10 mouse cellular contexts compared by ENCODE assay signal in the genomic region with DNA sequence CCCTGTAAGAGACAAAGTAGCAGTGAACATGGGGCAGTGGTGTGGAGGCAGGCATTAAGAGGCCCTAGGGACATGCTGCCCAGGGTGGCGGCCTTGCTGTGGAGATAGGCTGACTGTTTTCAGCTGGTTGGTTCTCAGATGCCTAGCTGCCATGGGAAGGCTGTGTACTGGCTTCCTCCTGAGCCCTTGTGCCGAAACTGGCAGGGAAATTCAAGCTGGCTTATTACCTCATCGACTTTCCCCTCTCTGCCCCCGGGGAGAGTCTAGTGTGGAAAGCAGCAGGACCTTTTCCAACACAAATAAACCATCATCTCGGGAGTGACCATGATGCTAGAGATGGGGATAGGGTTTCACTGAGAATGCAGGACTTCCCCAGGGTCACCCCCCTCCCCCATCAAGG. TPM values are rescaled to one million over a fixed set of nuclear protein-coding genes. Genes with fewer than 3 reads are reported as not detected.
DNase-seq lines count a peak whose midpoint lies in the region; ATAC-seq and TF ChIP-seq lines count a peak whose summit lies in the region.
"Had no signal": no experiment of that assay in that cellular context is flagged by ENCODE, and none has a peak within 500 bp of the region (broad histone marks: within the 10 kb centered on the region; RNA-seq: fewer than 3 reads in every experiment).

No protein-coding gene starts in this region.

- no peaks in the 10 kb centered on the region for H3K79me2 ChIP-seq in C2C12 (ENCODE audit: control insufficient read depth, insufficient read depth)

- peaks cover 13% of the 10 kb centered on the region for H3K4me1 ChIP-seq in embryonic facial prominence, embryonic 11.5 days (ENCODE audit: control insufficient read depth, insufficient read depth, low read length)

- H3K9ac ChIP-seq in embryonic facial prominence, embryonic 11.5 days (replicated peaks; ENCODE audit: low read length) = no peak overlapping the region

- H3K27ac ChIP-seq in embryonic facial prominence, embryonic 11.5 days (replicated peaks; ENCODE audit: low read depth, low read length) = peak overlapping the region; percentile 48

- H3K4me3 ChIP-seq in C2C12 (ENCODE audit: insufficient read depth, poor library complexity, severe bottlenecking) = no peak overlapping the region
- H3K4me3 ChIP-seq in embryonic facial prominence, embryonic 11.5 days (ENCODE audit: low read depth, low read length) = no peak overlapping the region
- H3K4me3 ChIP-seq: megakaryocyte, embryonic 14.5 days had no signal

- peak; percentile 21; the same call in 1 of the 2 replicates for ATAC-seq in embryonic facial prominence, embryonic 11.5 days (replicated peaks; ENCODE audit: insufficient number of reproducible peaks, low FRiP score, low TSS enrichment, low read depth)
- ATAC-seq in cerebellum, adult (ENCODE audit: insufficient number of reproducible peaks, low FRiP score, low TSS enrichment) = no peak

- peak; percentile 21 for DNase-seq in kidney, adult 11 months
- DNase-seq in kidney, postnatal 10 days = no peak
- DNase-seq in embryonic facial prominence, embryonic 11.5 days (ENCODE audit: low spot score) = peak; percentile 71
- DNase-seq in heart, postnatal 25 days (ENCODE audit: low spot score) = peak; percentile 36
- no peak for DNase-seq in Muller cell, postnatal 12 days (ENCODE audit: inconsistent ontology term)
- no peak for DNase-seq in cerebellum, postnatal 14 days
- DNase-seq: cerebellum, postnatal 36 days had no signal

- H3K79me3 ChIP-seq in C2C12 (ENCODE audit: low read depth) = no peaks in the 10 kb centered on the region

- no peak overlapping the region for H3ac ChIP-seq in C2C12 (ENCODE audit: control insufficient read depth, insufficient read length, low read depth)

- intact Hi-C loops in heart, postnatal 25 days (cut with DNase I) = no loop called here

- H3K9me3 ChIP-seq in embryonic facial prominence, embryonic 11.5 days (replicated peaks; ENCODE audit: control insufficient read depth, low read length) = no peaks in the 10 kb centered on the region

- TF ChIP-seq CTCF in C2C12 (IDR thresholded peaks at IDR 0.05; ENCODE audit: control insufficient read depth, insufficient read depth, insufficient read length) = no peak

- peaks cover 6% of the 10 kb centered on the region for H3K36me3 ChIP-seq in C2C12 (ENCODE audit: control insufficient read depth, insufficient read depth)
- H3K36me3 ChIP-seq in embryonic facial prominence, embryonic 11.5 days (replicated peaks; ENCODE audit: control insufficient read depth, insufficient read depth, low read depth, low read length) = no peaks in the 10 kb centered on the region

- WGBS in embryonic facial prominence, embryonic 11.5 days = 12% methylated on average over 5 of the region's 5 CpGs

- H3K4me2 ChIP-seq in embryonic facial prominence, embryonic 11.5 days (ENCODE audit: low read depth, low read length) = no peak overlapping the region

- H3K27me3 ChIP-seq in C2C12 (ENCODE audit: control insufficient read depth, insufficient read depth, insufficient read length) = no peaks in the 10 kb centered on the region
- H3K27me3 ChIP-seq in embryonic facial prominence, embryonic 11.5 days (ENCODE audit: control insufficient read depth, insufficient read depth, low read length) = no peaks in the 10 kb centered on the region

TF ChIP-seq in C2C12, 6 proteins besides CTCF, POLR2A, EP300 and RAD21:
- TF ChIP-seq CEBPB (IDR thresholded peaks at IDR 0.05; ENCODE audit: low read depth) (peak; percentile 70), MYOG (IDR thresholded peaks at IDR 0.05; ENCODE audit: control insufficient read depth, extremely low read depth, insufficient read length) (no peak), FOSL1 (IDR thresholded peaks at IDR 0.05; ENCODE audit: insufficient read depth, low read length, poor library complexity, severe bottlenecking) (no peak)

RNA-seq across cellular contexts. Expression of gene Serp2, which starts 28.0 kb away (rescaled TPM):
- polyA plus RNA-seq in C2C12 (2012; fragmentation: generic; extraction: Trizol) = 32.8 TPM
- 23.7 and 26.7 TPM in 2 replicates for polyA plus RNA-seq in embryonic facial prominence, embryonic 11.5 days (2014; fragmentation: Nextera tagmentation; extraction: Ambion mirVana)
- total RNA-seq in heart, postnatal 25 days (2021) = 1 to 10 TPM in 1 of 2 experiments, under 1 TPM in 1; 0.47 to 1.0 TPM

Comparison
In these comparisons a context has a peak if more than half of its experiments do, and no peak if none do; other contexts are left out.
1. DNase-seq: peak in kidney, adult 11 months (single experiment), embryonic facial prominence, embryonic 11.5 days (single experiment) and heart, postnatal 25 days (single experiment); none in kidney, postnatal 10 days (single experiment), Muller cell, postnatal 12 days (single experiment) and cerebellum, postnatal 14 days (0 of 2).